Mouse (Mus musculus) C2C12 (cell line): ENCODE results near the gene Gm37240.

Source experiments
- CTCF ChIP-seq: IDR thresholded peaks from one replicate; pipeline ENCODE4 v1.5.1; 2011; ENCODE audit not compliant: control insufficient read depth, insufficient read depth, insufficient read length
- FOSL1 ChIP-seq: IDR thresholded peaks from one replicate; pipeline ENCODE4 v1.8.0; 2011; ENCODE audit warnings: mild to moderate bottlenecking, low read length; ENCODE audit not compliant: poor library complexity, insufficient read depth, severe bottlenecking
- MAX ChIP-seq: IDR thresholded peaks from one replicate; pipeline ENCODE4 v1.6.1; 2011; ENCODE audit warnings: mild to moderate bottlenecking, control low read depth
- MYOG ChIP-seq: IDR thresholded peaks from one replicate; pipeline ENCODE4 v1.6.1; 2011; ENCODE audit not compliant: control insufficient read depth, insufficient read length; ENCODE audit errors: extremely low read depth

DNA sequence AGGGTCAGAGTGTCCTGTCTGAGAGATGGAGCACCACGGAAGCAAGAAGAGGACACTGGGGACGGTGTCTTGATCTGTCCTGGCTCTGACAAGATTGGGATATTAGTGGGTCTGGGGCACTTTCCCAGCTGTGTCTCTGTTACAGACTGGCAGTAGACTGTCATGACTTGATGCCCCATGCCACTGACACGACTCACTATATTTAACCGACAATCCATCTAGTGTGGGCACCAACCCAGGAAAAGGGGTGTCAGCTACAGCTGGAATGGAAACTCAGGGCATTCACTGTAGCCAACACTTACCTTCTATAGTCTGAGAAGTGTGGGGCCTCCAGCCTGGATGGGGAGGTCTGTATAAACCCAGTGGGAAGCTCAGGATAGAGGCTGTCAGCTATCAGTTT lies 681.4 kb downstream of the Gm37240 start:
- TF ChIP-seq CTCF (no peak), FOSL1 (no peak), MYOG (no peak), MAX (no peak)
